Mouse (Mus musculus) cerebellum, adult 2 months (tissue): Measurements from ENCODE around the gene Eif2ak2. TPM values are rescaled to one million over a fixed set of nuclear protein-coding genes. Genes with fewer than 3 reads are reported as not detected.

ENCODE experiments used
- DNase-seq, 2 experiments: peaks; one replicate each; pipeline ENCODE4 v3.0.0; 2021
- H3K27ac ChIP-seq: fragments of 200-500 bp; 2 replicates; pipeline ENCODE4 v1.5.1; 2012; ENCODE audit warnings: low read length, control low read depth, inconsistent platforms; ENCODE audit not compliant: insufficient read depth
- H3K27me3 ChIP-seq: fragments of 200-500 bp; 2 replicates; pipeline ENCODE4 v1.6.1; 2012; ENCODE audit warnings: inconsistent platforms, mild to moderate bottlenecking, low read length, moderate library complexity; ENCODE audit not compliant: control insufficient read depth, insufficient read depth
- H3K4me1 ChIP-seq: fragments of 200-500 bp; 2 replicates; pipeline ENCODE4 v1.6.1; 2011; ENCODE audit warnings: low read length; ENCODE audit not compliant: control insufficient read depth, insufficient read depth
- H3K4me3 ChIP-seq: fragments of 200-500 bp; replicated peaks from 2 replicates; pipeline ENCODE3; 2011; ENCODE audit warnings: mild to moderate bottlenecking, low read depth, low read length, control low read depth; ENCODE audit not compliant: insufficient read depth
- CTCF ChIP-seq: fragments of 200-500 bp; IDR thresholded peaks from 2 replicates; pipeline ENCODE4 v1.5.1; 2011; ENCODE audit warnings: low read depth, mild to moderate bottlenecking, control low read depth, low read length, moderate library complexity, borderline replicate concordance; ENCODE audit not compliant: insufficient read depth
- POLR2A ChIP-seq: fragments of 200-500 bp; IDR thresholded peaks from 2 replicates; pipeline ENCODE4 v1.6.1; 2011; ENCODE audit warnings: low read length, control low read depth, borderline replicate concordance; ENCODE audit not compliant: insufficient read depth
- WGBS: fragments of 180-500 bp; shearing (Covaris S2); methylation state at CpG from one replicate; pipeline ENCODE4 v1.1.7; 2018; 5-methylcytosine and 5-hydroxymethylcytosine counted together
- polyA plus RNA-seq: library from polyadenylated mRNA; depleted of rRNA; stranded (reverse); fragments of >200 nt; gene quantifications from 2 replicates; pipeline ENCODE4 v1.2.3, GENCODE M21; 2012

The Eif2ak2 gene
- polyA plus RNA-seq, 1 experiment: 2.9 TPM

GRCm38 (mm10) chr17:78906892-78907291 lies 24.5 kb upstream of the Eif2ak2 start, which contains the start of gene Sult6b1:
Sult6b1 (minus strand) TSS chr17:78906992.
- no peak for DNase-seq
- 86% methylated on average over 5 of the region's 5 CpGs for WGBS
- Histone ChIP-seq H3K27me3 (no peaks in the 10 kb centered on the region), H3K4me1 (no peaks in the 10 kb centered on the region), H3K4me3 (no peak within 1 kb of the TSS), H3K27ac (no peak within 1 kb of the TSS)
- TF ChIP-seq POLR2A (no peak), CTCF (no peak)

- no peaks in the 10 kb centered on the region for H3K27me3 ChIP-seq
- no peak overlapping the region for H3K4me3 ChIP-seq
- TF ChIP-seq CTCF (no peak), POLR2A (no peak)
- 86% methylated on average over 2 of the region's 2 CpGs for WGBS
- H3K27ac ChIP-seq: no peak overlapping the region
- no peak for DNase-seq
- no peaks in the 10 kb centered on the region for H3K4me1 ChIP-seq
Observed at GRCm38 (mm10) chr17:78903158-78903557, 20.8 kb upstream of the Eif2ak2 start.

DNA sequence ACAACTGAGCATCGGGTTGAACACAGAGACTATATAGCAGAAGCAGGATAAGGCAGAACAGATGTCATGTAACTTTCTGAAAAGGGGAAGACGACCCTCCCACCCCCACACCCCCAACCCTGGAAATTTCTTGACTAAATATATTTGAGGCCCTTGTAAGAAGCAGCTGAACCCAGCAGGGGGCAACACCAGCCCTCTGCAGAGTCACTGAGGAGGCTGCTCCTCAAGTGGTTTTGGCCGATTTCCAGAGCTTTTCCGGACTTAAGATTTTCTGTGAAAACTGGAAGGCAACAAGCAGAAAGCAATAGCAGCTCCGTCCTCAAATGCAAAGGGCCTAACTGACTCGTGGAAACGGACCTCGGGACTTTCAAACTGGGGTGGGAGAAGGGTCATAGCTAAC lies 13.0 kb upstream of the Eif2ak2 start:
- Histone ChIP-seq H3K4me1 (no peaks in the 10 kb centered on the region), H3K27me3 (no peaks in the 10 kb centered on the region), H3K27ac (no peak overlapping the region), H3K4me3 (no peak overlapping the region)
- DNase-seq: peak in 1 of 2 experiments; percentile 14
- WGBS: 3% methylated on average over 8 of the region's 8 CpGs
- TF ChIP-seq CTCF (no peak), POLR2A (no peak)

- DNase-seq: no peak
- H3K4me1 ChIP-seq: no peaks in the 10 kb centered on the region
- H3K27ac ChIP-seq: no peak overlapping the region
- no peak overlapping the region for H3K4me3 ChIP-seq
- 66% methylated on average over 7 of the region's 7 CpGs for WGBS
- no peaks in the 10 kb centered on the region for H3K27me3 ChIP-seq
- TF ChIP-seq POLR2A: no peak
- no peak for TF ChIP-seq CTCF
Observed at GRCm38 (mm10) chr17:78894991-78895390, 12.6 kb upstream of the Eif2ak2 start.

- no peak overlapping the region for H3K27ac ChIP-seq
- no peaks in the 10 kb centered on the region; the same call in 1 of the 2 replicates for H3K4me1 ChIP-seq
- no peak for DNase-seq
- 76% methylated on average over 9 of the region's 9 CpGs for WGBS
- no peak overlapping the region for H3K4me3 ChIP-seq
- H3K27me3 ChIP-seq: no peaks in the 10 kb centered on the region
- TF ChIP-seq CTCF (no peak), POLR2A (no peak)
Observed at GRCm38 (mm10) chr17:78891020-78891419, 8.6 kb upstream of the Eif2ak2 start.

DNA sequence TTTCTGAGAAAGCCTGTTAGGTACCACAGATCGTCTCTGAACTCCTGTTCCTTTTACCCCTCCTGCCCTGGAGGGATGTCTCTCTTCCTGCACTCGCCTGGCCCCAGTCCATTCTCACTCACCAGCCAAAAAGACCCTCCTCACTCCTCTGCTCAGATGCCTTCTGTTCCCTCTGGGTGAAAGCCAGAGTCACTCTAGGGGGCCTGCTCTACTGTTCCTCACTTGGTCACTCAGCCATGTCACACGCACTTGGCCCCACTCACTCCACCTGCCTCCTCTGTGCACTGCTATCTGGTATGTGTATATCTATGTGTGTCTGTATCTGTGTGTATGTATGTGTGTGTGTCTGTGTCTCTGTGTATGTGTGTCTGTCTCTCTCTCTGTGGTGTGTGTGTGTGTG lies 6.8 kb upstream of the Eif2ak2 start:
- H3K27ac ChIP-seq: no peak overlapping the region
- H3K4me3 ChIP-seq: no peak overlapping the region
- no peaks in the 10 kb centered on the region for H3K27me3 ChIP-seq
- no peaks in the 10 kb centered on the region; the same call in 1 of the 2 replicates for H3K4me1 ChIP-seq
- DNase-seq: peak; percentile 36
- no peak for TF ChIP-seq POLR2A
- no peak for TF ChIP-seq CTCF
- WGBS: 13% methylated on average over 3 of the region's 3 CpGs

- Histone ChIP-seq H3K4me3 (no peak overlapping the region), H3K4me1 (no peaks in the 10 kb centered on the region; the same call in 1 of the 2 replicates), H3K27me3 (no peaks in the 10 kb centered on the region), H3K27ac (no peak overlapping the region)
- no peak for TF ChIP-seq CTCF
- TF ChIP-seq POLR2A: no peak
- 30% methylated on average over 4 of the region's 4 CpGs for WGBS
- DNase-seq: peak in 1 of 2 experiments; percentile 8
Observed at GRCm38 (mm10) chr17:78888554-78888953, 6.2 kb upstream of the Eif2ak2 start.

GRCm38 (mm10) chr17:78885286-78886065 lies 3.1 kb upstream of the Eif2ak2 start:
- Histone ChIP-seq H3K4me1 (no peaks in the 10 kb centered on the region; the same call in none of the 2 replicates), H3K27ac (no peak overlapping the region), H3K4me3 (no peak overlapping the region), H3K27me3 (no peaks in the 10 kb centered on the region)
- TF ChIP-seq CTCF (no peak), POLR2A (no peak)
- DNase-seq: no peak
- 82% methylated on average over 5 of the region's 5 CpGs for WGBS
